Mouse (Mus musculus): ENCODE data around the gene Wnt10b. TPM values are rescaled to one million over a fixed set of nuclear protein-coding genes. Genes with fewer than 3 reads are reported as not detected.
A peak's percentile ranks its signal among the peaks of the same experiment; 100 is the strongest.

Gene Wnt10b
- polyA plus RNA-seq, 1 experiment from 2014 or later: 0.41 TPM

DNA sequence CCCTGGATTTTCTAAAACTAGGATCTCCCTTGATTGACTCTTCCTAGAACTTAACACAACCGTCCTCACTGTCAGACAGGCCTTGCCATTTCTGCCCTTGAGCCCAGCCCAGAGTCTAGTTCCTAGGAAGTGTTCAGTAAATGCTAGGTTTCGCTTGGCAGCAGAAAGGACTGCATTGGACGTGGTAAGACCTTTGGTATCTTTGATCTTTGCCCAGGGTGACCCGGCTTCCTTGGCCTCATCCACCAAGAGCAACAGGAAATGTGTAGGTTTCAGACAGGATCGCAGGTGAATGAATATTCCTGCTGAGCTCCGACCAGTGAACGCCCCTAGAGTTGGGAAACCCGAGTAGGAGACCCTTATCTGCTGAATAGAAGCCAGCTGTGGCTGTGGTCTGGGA is 25.0 kb upstream of the Wnt10b start:
- H3K9ac ChIP-seq (ENCODE audit: low read length): no peak overlapping the region
- no peaks in the 10 kb centered on the region for H3K36me3 ChIP-seq (ENCODE audit: control insufficient read depth, insufficient read depth, low read length)
- DNase-seq (ENCODE audit: low spot score) (no peak), ATAC-seq (replicated peaks; ENCODE audit: low FRiP score) (no peak)
- no peaks in the 10 kb centered on the region for H3K9me3 ChIP-seq (ENCODE audit: control insufficient read depth, low read length)
- H3K4me2 ChIP-seq (ENCODE audit: low read depth, low read length, severe bottlenecking): no peak overlapping the region
- H3K27me3 ChIP-seq (ENCODE audit: control insufficient read depth, insufficient read depth, low read length): peaks cover 97% of the 10 kb centered on the region
- peaks cover 20% of the 10 kb centered on the region for H3K4me1 ChIP-seq (replicated peaks; ENCODE audit: control insufficient read depth, insufficient read depth, low read length)
- 2% methylated on average over 8 of the region's 8 CpGs for WGBS
- no peak overlapping the region for H3K27ac ChIP-seq (ENCODE audit: low read depth, low read length)
- no peak overlapping the region for H3K4me3 ChIP-seq (ENCODE audit: low read depth, low read length)

DNA sequence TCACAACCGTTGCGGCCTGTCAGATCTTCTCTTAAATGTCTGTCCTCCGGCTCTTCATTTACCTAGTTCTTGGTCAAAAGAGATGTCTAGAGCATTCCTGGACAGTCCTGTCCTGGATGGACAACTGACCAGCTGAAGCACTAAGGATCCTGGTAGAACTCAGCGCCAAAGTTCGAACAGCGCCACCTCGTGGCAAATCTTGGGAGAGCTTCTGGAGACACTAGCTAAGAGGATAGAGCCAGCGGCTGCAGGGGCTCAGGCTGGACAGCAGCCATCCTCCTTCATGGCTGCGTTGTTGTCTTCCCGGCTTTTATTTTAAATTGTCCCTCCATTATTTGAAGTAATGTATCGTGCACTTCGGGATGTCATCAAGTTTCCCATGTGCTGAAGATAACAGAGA is 21.4 kb upstream of the Wnt10b start:
- DNase-seq (ENCODE audit: low spot score) (peak; percentile 92), ATAC-seq (replicated peaks; ENCODE audit: low FRiP score) (no peak)
- Histone ChIP-seq H3K4me2 (ENCODE audit: low read depth, low read length, severe bottlenecking) (no peak overlapping the region), H3K27me3 (ENCODE audit: control insufficient read depth, insufficient read depth, low read length) (peaks cover 91% of the 10 kb centered on the region), H3K4me3 (ENCODE audit: low read depth, low read length) (no peak overlapping the region), H3K36me3 (ENCODE audit: control insufficient read depth, insufficient read depth, low read length) (no peaks in the 10 kb centered on the region), H3K27ac (ENCODE audit: low read depth, low read length) (no peak overlapping the region), H3K9ac (ENCODE audit: low read length) (no peak overlapping the region), H3K4me1 (replicated peaks; ENCODE audit: control insufficient read depth, insufficient read depth, low read length) (peaks cover 24% of the 10 kb centered on the region), H3K9me3 (ENCODE audit: control insufficient read depth, low read length) (no peaks in the 10 kb centered on the region)
- 13% methylated on average over 12 of the region's 12 CpGs for WGBS

DNA sequence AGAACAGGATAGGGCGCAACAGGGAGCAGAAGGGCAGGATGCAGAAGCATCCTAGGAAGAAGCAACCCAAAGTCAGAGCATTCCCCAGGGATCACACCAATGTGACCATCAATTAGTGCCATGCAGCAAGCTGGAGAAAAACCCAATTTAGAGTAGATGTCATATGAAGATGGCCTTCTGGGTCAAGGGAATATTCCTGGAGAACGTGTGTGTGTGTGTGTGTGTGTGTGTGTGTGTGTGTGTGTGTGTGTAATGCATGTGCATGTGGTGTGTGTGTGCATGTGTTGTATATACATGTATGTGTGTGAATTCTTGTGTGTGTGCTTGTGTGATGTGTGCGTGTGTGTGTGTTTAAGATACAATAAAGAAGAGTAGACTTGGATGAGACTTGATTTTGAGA is 21.0 kb upstream of the Wnt10b start:
- peaks cover 91% of the 10 kb centered on the region for H3K27me3 ChIP-seq (ENCODE audit: control insufficient read depth, insufficient read depth, low read length)
- H3K4me1 ChIP-seq (replicated peaks; ENCODE audit: control insufficient read depth, insufficient read depth, low read length): peaks cover 24% of the 10 kb centered on the region
- DNase-seq (ENCODE audit: low spot score): no peak

DNA sequence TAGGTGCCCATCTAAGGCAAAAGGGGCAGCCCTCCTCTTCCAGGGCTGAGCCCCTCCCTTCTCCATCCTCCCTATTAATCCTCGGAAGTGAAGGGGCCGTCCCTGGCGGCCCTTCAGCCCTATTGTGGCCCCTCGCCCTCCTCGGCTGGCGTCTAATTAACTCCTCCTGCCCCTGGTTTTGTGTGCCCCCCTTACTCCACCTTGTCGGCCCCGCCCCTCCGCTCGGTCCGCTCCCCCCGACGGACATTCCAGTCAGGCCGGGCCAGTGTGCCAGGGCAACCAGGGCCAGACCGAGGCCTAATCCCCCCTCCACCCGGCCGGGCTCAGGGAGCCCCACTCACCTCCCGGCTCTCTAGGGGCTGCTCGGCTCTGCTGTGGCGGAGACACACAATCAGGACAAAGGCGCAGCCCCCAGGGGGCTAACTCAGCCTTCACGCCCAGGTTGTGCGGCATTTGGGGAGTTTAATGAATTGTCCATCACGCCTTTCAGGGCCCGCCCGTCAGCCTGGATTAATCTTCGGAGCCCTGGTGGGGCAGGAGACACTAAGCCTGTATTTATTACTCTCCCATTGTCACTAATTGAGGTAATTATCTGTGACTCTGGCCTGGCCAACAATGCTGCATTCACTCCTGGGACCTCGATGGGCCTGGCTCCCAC is 20.0 kb upstream of the Wnt10b start:
- ATAC-seq (replicated peaks; ENCODE audit: low FRiP score): peak; percentile 95
- Histone ChIP-seq H3K4me2 (ENCODE audit: low read depth, low read length, severe bottlenecking) (peak overlapping the region; percentile 24; the same call in 1 of the 2 replicates), H3K36me3 (ENCODE audit: control insufficient read depth, insufficient read depth, low read length) (no peaks in the 10 kb centered on the region), H3K27me3 (ENCODE audit: control insufficient read depth, insufficient read depth, low read length) (peaks cover 91% of the 10 kb centered on the region), H3K9ac (ENCODE audit: low read length) (peak overlapping the region; percentile 12; the same call in 1 of the 2 replicates), H3K4me3 (ENCODE audit: low read depth, low read length) (no peak overlapping the region), H3K4me1 (replicated peaks; ENCODE audit: control insufficient read depth, insufficient read depth, low read length) (peaks cover 24% of the 10 kb centered on the region), H3K27ac (ENCODE audit: low read depth, low read length) (no peak overlapping the region), H3K9me3 (ENCODE audit: control insufficient read depth, low read length) (no peaks in the 10 kb centered on the region)
- WGBS: 2% methylated on average over 27 of the region's 28 CpGs
- peak; percentile 97 for DNase-seq (ENCODE audit: low spot score)

More for the DNA sequence above, 21.0 kb upstream of the Wnt10b start:
- no peaks in the 10 kb centered on the region for H3K36me3 ChIP-seq (ENCODE audit: control insufficient read depth, insufficient read depth, low read length)
- no peak overlapping the region for H3K27ac ChIP-seq (ENCODE audit: low read depth, low read length)
- no peak overlapping the region for H3K9ac ChIP-seq (ENCODE audit: low read length)
- no peaks in the 10 kb centered on the region for H3K9me3 ChIP-seq (ENCODE audit: control insufficient read depth, low read length)
- WGBS: 50% methylated on average over 3 of the region's 3 CpGs
- no peak for ATAC-seq (replicated peaks; ENCODE audit: low FRiP score)
- H3K4me3 ChIP-seq (ENCODE audit: low read depth, low read length): no peak overlapping the region
- no peak overlapping the region for H3K4me2 ChIP-seq (ENCODE audit: low read depth, low read length, severe bottlenecking)

DNA sequence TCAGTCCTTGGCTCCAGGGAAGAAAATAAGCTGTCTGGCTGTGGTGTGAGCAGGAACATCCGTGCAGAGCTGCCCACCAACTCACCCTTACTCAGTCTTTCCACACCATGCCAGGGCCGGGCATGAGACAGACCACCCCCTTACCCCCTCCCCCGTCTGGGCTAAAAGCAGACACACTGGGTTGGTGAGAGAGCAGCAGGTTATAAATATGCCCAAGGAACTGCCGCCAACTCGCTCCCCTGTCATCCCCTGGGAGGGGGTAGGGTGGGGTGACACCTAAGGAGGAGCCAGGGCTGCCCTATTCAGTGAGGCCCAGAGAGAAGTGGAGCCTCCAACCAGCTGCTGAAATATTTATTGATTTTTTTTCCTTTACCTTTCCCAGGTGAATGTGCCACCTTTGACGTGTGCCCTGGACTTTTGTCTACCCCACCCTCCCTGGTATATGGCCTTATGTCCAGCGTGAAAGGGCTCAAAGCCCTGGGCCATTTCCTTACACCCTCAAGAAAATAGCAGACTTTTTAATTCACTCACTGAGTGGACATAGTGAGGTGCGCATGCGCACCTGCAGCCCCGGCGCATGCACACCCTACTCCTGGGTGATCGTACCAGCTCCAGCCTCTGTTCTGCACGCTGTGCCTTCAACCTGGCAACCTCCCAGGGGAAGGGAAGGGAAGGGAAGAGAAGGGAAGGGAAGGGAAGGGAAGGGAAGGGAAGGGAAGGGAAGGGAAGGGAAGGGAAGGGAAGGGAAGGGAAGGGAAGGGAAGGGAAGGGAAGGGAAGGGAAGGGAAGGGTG is 19.0 kb upstream of the Wnt10b start:
- H3K9ac ChIP-seq (ENCODE audit: low read length): no peak overlapping the region
- DNase-seq (ENCODE audit: low spot score) (peak; percentile 67), ATAC-seq (replicated peaks; ENCODE audit: low FRiP score) (no peak)
- no peaks in the 10 kb centered on the region for H3K9me3 ChIP-seq (ENCODE audit: control insufficient read depth, low read length)
- no peak overlapping the region for H3K4me3 ChIP-seq (ENCODE audit: low read depth, low read length)
- H3K4me2 ChIP-seq (ENCODE audit: low read depth, low read length, severe bottlenecking): no peak overlapping the region
- no peaks in the 10 kb centered on the region for H3K36me3 ChIP-seq (ENCODE audit: control insufficient read depth, insufficient read depth, low read length)
- peaks cover 24% of the 10 kb centered on the region for H3K4me1 ChIP-seq (replicated peaks; ENCODE audit: control insufficient read depth, insufficient read depth, low read length)
- WGBS: 1% methylated on average over 13 of the region's 13 CpGs
- H3K27ac ChIP-seq (ENCODE audit: low read depth, low read length): no peak overlapping the region
- H3K27me3 ChIP-seq (ENCODE audit: control insufficient read depth, insufficient read depth, low read length): peaks cover 92% of the 10 kb centered on the region

DNA sequence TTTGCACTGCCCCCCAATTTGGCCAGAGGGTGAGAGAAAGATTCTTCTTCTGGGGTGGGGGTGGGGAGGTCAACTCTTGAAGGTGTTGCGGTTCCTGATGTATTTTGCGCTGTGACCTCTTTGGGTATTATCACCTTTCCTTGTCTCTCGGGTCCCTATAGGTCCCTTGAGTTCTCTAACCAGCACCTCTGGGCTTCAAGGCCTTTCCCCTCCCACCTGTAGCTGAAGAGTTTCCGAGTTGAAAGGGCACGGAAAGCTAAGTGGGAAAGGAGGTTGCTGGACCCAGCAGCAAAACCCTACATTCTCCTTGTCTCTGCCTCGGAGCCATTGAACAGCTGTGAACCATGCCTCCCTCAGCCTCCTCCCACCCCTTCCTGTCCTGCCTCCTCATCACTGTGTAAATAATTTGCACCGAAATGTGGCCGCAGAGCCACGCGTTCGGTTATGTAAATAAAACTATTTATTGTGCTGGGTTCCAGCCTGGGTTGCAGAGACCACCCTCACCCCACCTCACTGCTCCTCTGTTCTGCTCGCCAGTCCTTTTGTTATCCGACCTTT is 15.3 kb upstream of the Wnt10b start:
- H3K27ac ChIP-seq (ENCODE audit: low read depth, low read length): no peak overlapping the region
- 2% methylated on average over 13 of the region's 13 CpGs for WGBS
- H3K9ac ChIP-seq (ENCODE audit: low read length): no peak overlapping the region
- no peaks in the 10 kb centered on the region for H3K36me3 ChIP-seq (ENCODE audit: control insufficient read depth, insufficient read depth, low read length)
- peaks cover 23% of the 10 kb centered on the region for H3K4me1 ChIP-seq (replicated peaks; ENCODE audit: control insufficient read depth, insufficient read depth, low read length)
- DNase-seq (ENCODE audit: low spot score) (no peak), ATAC-seq (replicated peaks; ENCODE audit: low FRiP score) (no peak)
- peaks cover 93% of the 10 kb centered on the region for H3K27me3 ChIP-seq (ENCODE audit: control insufficient read depth, insufficient read depth, low read length)
- H3K4me3 ChIP-seq (ENCODE audit: low read depth, low read length): no peak overlapping the region
- H3K4me2 ChIP-seq (ENCODE audit: low read depth, low read length, severe bottlenecking): no peak overlapping the region
- no peaks in the 10 kb centered on the region for H3K9me3 ChIP-seq (ENCODE audit: control insufficient read depth, low read length)

DNA sequence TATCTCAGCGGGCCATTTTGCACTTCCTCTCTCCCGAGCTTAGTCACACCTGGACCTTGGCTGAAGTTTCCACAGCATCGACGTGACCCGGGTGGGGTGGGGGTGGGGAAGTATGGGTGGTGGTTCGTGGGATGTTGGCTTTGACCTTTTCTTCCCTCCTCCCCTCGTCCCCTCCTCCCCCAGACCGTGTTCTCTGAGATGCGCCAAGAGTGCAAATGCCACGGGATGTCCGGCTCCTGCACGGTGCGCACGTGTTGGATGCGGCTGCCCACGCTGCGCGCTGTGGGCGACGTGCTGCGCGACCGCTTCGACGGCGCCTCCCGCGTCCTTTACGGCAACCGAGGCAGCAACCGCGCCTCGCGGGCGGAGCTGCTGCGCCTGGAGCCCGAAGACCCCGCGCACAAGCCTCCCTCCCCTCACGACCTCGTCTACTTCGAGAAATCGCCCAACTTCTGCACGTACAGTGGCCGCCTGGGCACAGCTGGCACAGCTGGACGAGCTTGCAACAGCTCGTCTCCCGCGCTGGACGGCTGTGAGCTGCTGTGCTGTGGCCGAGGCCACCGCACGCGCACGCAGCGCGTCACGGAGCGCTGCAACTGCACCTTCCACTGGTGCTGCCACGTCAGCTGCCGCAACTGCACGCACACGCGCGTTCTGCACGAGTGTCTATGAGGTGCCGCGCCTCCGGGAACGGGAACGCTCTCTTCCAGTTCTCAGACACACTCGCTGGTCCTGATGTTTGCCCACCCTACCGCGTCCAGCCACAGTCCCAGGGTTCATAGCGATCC is 14.5 kb upstream of the Wnt10b start:
- no peak for ATAC-seq (replicated peaks; ENCODE audit: low FRiP score)
- peaks cover 16% of the 10 kb centered on the region for H3K4me1 ChIP-seq (replicated peaks; ENCODE audit: control insufficient read depth, insufficient read depth, low read length)
- no peak overlapping the region for H3K9ac ChIP-seq (ENCODE audit: low read length)
- no peak overlapping the region for H3K4me3 ChIP-seq (ENCODE audit: low read depth, low read length)
- no peaks in the 10 kb centered on the region for H3K9me3 ChIP-seq (ENCODE audit: control insufficient read depth, low read length)
- WGBS: 1% methylated on average over 75 of the region's 75 CpGs
- H3K4me2 ChIP-seq (ENCODE audit: low read depth, low read length, severe bottlenecking): no peak overlapping the region
- no peaks in the 10 kb centered on the region for H3K36me3 ChIP-seq (ENCODE audit: control insufficient read depth, insufficient read depth, low read length)
- H3K27me3 ChIP-seq (ENCODE audit: control insufficient read depth, insufficient read depth, low read length): peaks cover 98% of the 10 kb centered on the region
- DNase-seq (ENCODE audit: low spot score): peak; percentile 50
- H3K27ac ChIP-seq (ENCODE audit: low read depth, low read length): no peak overlapping the region

DNA sequence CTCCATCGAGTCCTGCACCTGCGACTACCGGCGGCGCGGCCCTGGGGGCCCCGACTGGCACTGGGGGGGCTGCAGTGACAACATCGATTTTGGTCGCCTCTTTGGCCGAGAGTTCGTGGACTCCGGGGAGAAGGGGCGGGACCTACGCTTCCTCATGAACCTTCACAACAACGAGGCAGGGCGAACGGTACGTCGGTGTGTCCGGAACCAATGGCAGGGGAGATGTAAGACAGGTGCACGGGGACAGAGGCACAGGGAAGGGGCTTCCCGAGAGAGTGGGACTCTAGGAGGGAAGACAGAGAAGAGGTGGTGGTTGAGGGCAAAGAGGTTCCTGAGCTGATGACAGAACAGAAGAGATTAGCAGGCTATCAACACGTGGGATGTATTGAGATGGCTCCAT is 13.8 kb upstream of the Wnt10b start:
- peaks cover 11% of the 10 kb centered on the region for H3K4me1 ChIP-seq (replicated peaks; ENCODE audit: control insufficient read depth, insufficient read depth, low read length)
- ATAC-seq (replicated peaks; ENCODE audit: low FRiP score) (no peak), DNase-seq (ENCODE audit: low spot score) (peak; percentile 56)
- H3K9me3 ChIP-seq (ENCODE audit: control insufficient read depth, low read length): no peaks in the 10 kb centered on the region
- under 1% methylated on average over 23 of the region's 23 CpGs for WGBS
- no peak overlapping the region for H3K27ac ChIP-seq (ENCODE audit: low read depth, low read length)
- H3K4me2 ChIP-seq (ENCODE audit: low read depth, low read length, severe bottlenecking): no peak overlapping the region
- H3K27me3 ChIP-seq (ENCODE audit: control insufficient read depth, insufficient read depth, low read length): peaks cover 98% of the 10 kb centered on the region
- no peak overlapping the region for H3K4me3 ChIP-seq (ENCODE audit: low read depth, low read length)
- H3K9ac ChIP-seq (ENCODE audit: low read length): no peak overlapping the region
- H3K36me3 ChIP-seq (ENCODE audit: control insufficient read depth, insufficient read depth, low read length): no peaks in the 10 kb centered on the region

Data from forebrain, embryonic 11.5 days (tissue).